Mouse (Mus musculus) cerebellum, adult 2 months (tissue): ENCODE results near the gene Med17.

ENCODE experiments used
- CTCF ChIP-seq: fragments of 200-500 bp; IDR thresholded peaks from 2 replicates; pipeline ENCODE4 v1.5.1; 2011; ENCODE audit warnings: low read depth, mild to moderate bottlenecking, control low read depth, low read length, moderate library complexity, borderline replicate concordance; ENCODE audit not compliant: insufficient read depth
- POLR2A ChIP-seq: fragments of 200-500 bp; IDR thresholded peaks from 2 replicates; pipeline ENCODE4 v1.6.1; 2011; ENCODE audit warnings: low read length, control low read depth, borderline replicate concordance; ENCODE audit not compliant: insufficient read depth

- TF ChIP-seq POLR2A (no peak), CTCF (no peak)
Observed at GRCm38 (mm10) chr9:15280491-15280879, 754 bp upstream of the Med17 start.
